10 mouse cellular contexts compared by ENCODE assay signal in genomic region chr1:74249331-74249980, GRCm38 (mm10). TPM values are rescaled to one million over a fixed set of nuclear protein-coding genes. Genes with fewer than 3 reads are reported as not detected.
DNase-seq lines count a peak whose midpoint lies in the region; ATAC-seq lines count a peak whose summit lies in the region.
"Had no signal": no experiment of that assay in that cellular context is flagged by ENCODE, and none has a peak within 500 bp of the region (broad histone marks: within the 10 kb centered on the region; RNA-seq: fewer than 3 reads in every experiment).

No protein-coding gene starts in this region.

- H3K9me3 ChIP-seq in heart, embryonic 16.5 days (replicated peaks; ENCODE audit: control insufficient read depth, low read length): no peaks in the 10 kb centered on the region
- no peaks in the 10 kb centered on the region for H3K9me3 ChIP-seq in limb, embryonic 15.5 days
- H3K9me3 ChIP-seq: midbrain, embryonic 13.5 days had no signal

- no peak overlapping the region for H3K9ac ChIP-seq in heart, embryonic 16.5 days (ENCODE audit: low read length)
- no peak overlapping the region for H3K9ac ChIP-seq in limb, embryonic 15.5 days
- H3K9ac ChIP-seq: midbrain, embryonic 13.5 days had no signal

- H3K27ac ChIP-seq in heart, embryonic 16.5 days (ENCODE audit: low read length): peak overlapping the region; percentile 86
- peak overlapping the region; percentile 77 for H3K27ac ChIP-seq in limb, embryonic 15.5 days
- H3K27ac ChIP-seq: midbrain, embryonic 13.5 days had no signal

- H3K4me2 ChIP-seq in heart, embryonic 16.5 days (ENCODE audit: low read depth, low read length): no peak overlapping the region
- no peak overlapping the region for H3K4me2 ChIP-seq in limb, embryonic 15.5 days
- H3K4me2 ChIP-seq: midbrain, embryonic 13.5 days had no signal

- H3K27me3 ChIP-seq in heart, embryonic 16.5 days (ENCODE audit: control insufficient read depth, insufficient read depth, low read length): no peaks in the 10 kb centered on the region
- H3K27me3 ChIP-seq in limb, embryonic 15.5 days: no peaks in the 10 kb centered on the region
- H3K27me3 ChIP-seq: midbrain, embryonic 13.5 days had no signal

- no peak for ATAC-seq in heart, embryonic 16.5 days (replicated peaks; ENCODE audit: extremely low read depth, insufficient read depth, low FRiP score)
- no peak for ATAC-seq in limb, embryonic 15.5 days (ENCODE audit: insufficient number of reproducible peaks, low FRiP score, low TSS enrichment, low read depth)
- no peak for ATAC-seq in megakaryocyte progenitor cell, adult 5-6 weeks (replicated peaks; ENCODE audit: poor library complexity)
- ATAC-seq: forebrain, embryonic 14.5 days; midbrain, embryonic 13.5 days had no signal

- H3K4me3 ChIP-seq in heart, embryonic 16.5 days (ENCODE audit: low read length): no peak overlapping the region
- H3K4me3 ChIP-seq in limb, embryonic 15.5 days: no peak overlapping the region
- H3K4me3 ChIP-seq: midbrain, embryonic 13.5 days had no signal

- peaks cover 35% of the 10 kb centered on the region for H3K4me1 ChIP-seq in heart, embryonic 16.5 days (ENCODE audit: control insufficient read depth, insufficient read depth, low read length)
- no peaks in the 10 kb centered on the region for H3K4me1 ChIP-seq in limb, embryonic 15.5 days
- H3K4me1 ChIP-seq: midbrain, embryonic 13.5 days had no signal

- peak; percentile 49 for DNase-seq in thymus, postnatal 14 days
- no peak for DNase-seq in thymus, postnatal 25 days
- DNase-seq in thymus, postnatal 4 days: peak; percentile 54
- DNase-seq in T-cell, adult 2 months (ENCODE audit: low spot score): no peak
- DNase-seq in adipocyte (ENCODE audit: low spot score): no peak

- H3K36me3 ChIP-seq in heart, embryonic 16.5 days (ENCODE audit: control insufficient read depth, insufficient read depth): peaks cover 39% of the 10 kb centered on the region
- H3K36me3 ChIP-seq in limb, embryonic 15.5 days: peaks cover 57% of the 10 kb centered on the region

- 56% methylated on average over 5 of the region's 5 CpGs for WGBS in heart, embryonic 16.5 days
- 40% methylated on average over 5 of the region's 5 CpGs for WGBS in limb, embryonic 15.5 days

RNA-seq across cellular contexts. Expression of gene Arpc2, which starts 13.6 kb away (rescaled TPM):
- polyA plus RNA-seq in heart, embryonic 16.5 days (2015; fragmentation: Nextera tagmentation; extraction: Ambion mirVana): 415 and 472 TPM in 2 replicates
- 441 and 463 TPM in 2 replicates for polyA plus RNA-seq in limb, embryonic 15.5 days (2015; fragmentation: Nextera tagmentation; extraction: Ambion mirVana)
- total RNA-seq in megakaryocyte progenitor cell, adult 5-6 weeks (2015): 802 and 912 TPM in 2 replicates
- 414 and 435 TPM in 2 replicates for total RNA-seq in megakaryocyte progenitor cell, adult 5-6 weeks (2017)

RNA-seq across cellular contexts. Expression of gene Gpbar1, which starts 28.9 kb away (rescaled TPM):
- polyA plus RNA-seq in heart, embryonic 16.5 days (2015; fragmentation: Nextera tagmentation; extraction: Ambion mirVana): 0.22 and 0.30 TPM in 2 replicates
- 0.18 TPM in 1 of 2 replicates, not detected in the other for polyA plus RNA-seq in limb, embryonic 15.5 days (2015; fragmentation: Nextera tagmentation; extraction: Ambion mirVana)
- total RNA-seq in megakaryocyte progenitor cell, adult 5-6 weeks (2015): 0.12 TPM in 1 of 2 replicates, not detected in the other
- not detected in 2 replicates for total RNA-seq in megakaryocyte progenitor cell, adult 5-6 weeks (2017)

RNA-seq across cellular contexts. Expression of gene Aamp, which starts 35.1 kb away (rescaled TPM):
- polyA plus RNA-seq in heart, embryonic 16.5 days (2015; fragmentation: Nextera tagmentation; extraction: Ambion mirVana): 214 and 223 TPM in 2 replicates
- polyA plus RNA-seq in limb, embryonic 15.5 days (2015; fragmentation: Nextera tagmentation; extraction: Ambion mirVana): 232 and 249 TPM in 2 replicates
- total RNA-seq in megakaryocyte progenitor cell, adult 5-6 weeks (2015): 45.3 and 49.7 TPM in 2 replicates
- total RNA-seq in megakaryocyte progenitor cell, adult 5-6 weeks (2017): 98.1 and 104 TPM in 2 replicates

RNA-seq across cellular contexts. Expression of gene Pnkd, which starts 35.3 kb away (rescaled TPM):
- 314 and 324 TPM in 2 replicates for polyA plus RNA-seq in heart, embryonic 16.5 days (2015; fragmentation: Nextera tagmentation; extraction: Ambion mirVana)
- polyA plus RNA-seq in limb, embryonic 15.5 days (2015; fragmentation: Nextera tagmentation; extraction: Ambion mirVana): 104 and 114 TPM in 2 replicates
- 29.8 and 32.4 TPM in 2 replicates for total RNA-seq in megakaryocyte progenitor cell, adult 5-6 weeks (2015)
- 11.2 and 21.6 TPM in 2 replicates for total RNA-seq in megakaryocyte progenitor cell, adult 5-6 weeks (2017)

RNA-seq across cellular contexts. Expression of gene Cxcr1, which starts 55.0 kb away (rescaled TPM):
- not detected in 2 replicates for polyA plus RNA-seq in heart, embryonic 16.5 days (2015; fragmentation: Nextera tagmentation; extraction: Ambion mirVana)
- polyA plus RNA-seq in limb, embryonic 15.5 days (2015; fragmentation: Nextera tagmentation; extraction: Ambion mirVana): not detected in 2 replicates
- total RNA-seq in megakaryocyte progenitor cell, adult 5-6 weeks (2015): not detected in 2 replicates
- not detected in 2 replicates for total RNA-seq in megakaryocyte progenitor cell, adult 5-6 weeks (2017)
- polyA plus RNA-seq: forebrain, embryonic 14.5 days; midbrain, embryonic 13.5 days had no signal

Comparison
In these comparisons a context has a peak if more than half of its experiments do, and no peak if none do; other contexts are left out.
1. DNase-seq: peak in thymus, postnatal 14 days (single experiment) and thymus, postnatal 4 days (single experiment); none in thymus, postnatal 25 days (single experiment), T-cell, adult 2 months (single experiment) and adipocyte (single experiment).